Mouse (Mus musculus) liver, embryonic 13.5 days (tissue): ENCODE data around the gene Chst8. TPM values are rescaled to one million over a fixed set of nuclear protein-coding genes. Genes with fewer than 3 reads are reported as not detected.

Source experiments
- ATAC-seq: fragments of 200-750 bp; cut with Nextera tagmentation; 2 replicates; pipeline ENCODE4 v1.8.0; 2017; ENCODE audit warnings: low read depth, mild to moderate bottlenecking, moderate number of reproducible peaks, moderate library complexity
- DNase-seq: peaks from one replicate; pipeline ENCODE4 v3.0.0; 2022
- H3K27ac ChIP-seq: fragments of 300-500 bp; sonication (generic); 2 replicates; pipeline ENCODE4 v1.5.1; 2015; ENCODE audit warnings: moderate library complexity, mild to moderate bottlenecking, inconsistent platforms
- H3K27me3 ChIP-seq: fragments of 300-500 bp; sonication (generic); 2 replicates; pipeline ENCODE4 v1.6.1; 2015; ENCODE audit warnings: mild to moderate bottlenecking, inconsistent platforms
- H3K36me3 ChIP-seq: fragments of 300-500 bp; sonication (generic); 2 replicates; pipeline ENCODE4 v1.6.1; 2015; ENCODE audit warnings: mild to moderate bottlenecking, inconsistent platforms
- H3K4me1 ChIP-seq: fragments of 300-500 bp; sonication (generic); replicated peaks from 2 replicates; pipeline ENCODE4 v1.6.1; 2015; ENCODE audit warnings: inconsistent platforms
- H3K4me2 ChIP-seq: fragments of 300-500 bp; sonication (generic); 2 replicates; pipeline ENCODE4 v1.6.1; 2015; ENCODE audit warnings: inconsistent platforms, mild to moderate bottlenecking, moderate library complexity
- H3K4me3 ChIP-seq: fragments of 300-500 bp; sonication (generic); replicated peaks from 2 replicates; pipeline ENCODE4 v1.5.1; 2015; ENCODE audit warnings: mild to moderate bottlenecking, inconsistent platforms
- H3K9ac ChIP-seq: fragments of 300-500 bp; sonication (generic); 2 replicates; pipeline ENCODE4 v1.6.1; 2015; ENCODE audit warnings: mild to moderate bottlenecking, inconsistent platforms
- H3K9me3 ChIP-seq: fragments of 300-500 bp; sonication (generic); replicated peaks from 2 replicates; pipeline ENCODE4 v1.6.1; 2016; ENCODE audit warnings: inconsistent platforms
- WGBS: fragments of 180-500 bp; shearing (Covaris S2); methylation state at CpG from one replicate; pipeline ENCODE4 v1.1.7; 2015; ENCODE audit not compliant: insufficient replicate concordance; 5-methylcytosine and 5-hydroxymethylcytosine counted together
- polyA plus RNA-seq: library from polyadenylated mRNA; unstranded; fragments of >200 nt; fragmentation: Nextera tagmentation; extraction: Ambion mirVana; gene quantifications from 2 replicates; pipeline ENCODE4 v1.2.1, GENCODE M21; 2015

Gene Chst8
- 0.52 and 0.53 TPM in 2 replicates for polyA plus RNA-seq

DNA sequence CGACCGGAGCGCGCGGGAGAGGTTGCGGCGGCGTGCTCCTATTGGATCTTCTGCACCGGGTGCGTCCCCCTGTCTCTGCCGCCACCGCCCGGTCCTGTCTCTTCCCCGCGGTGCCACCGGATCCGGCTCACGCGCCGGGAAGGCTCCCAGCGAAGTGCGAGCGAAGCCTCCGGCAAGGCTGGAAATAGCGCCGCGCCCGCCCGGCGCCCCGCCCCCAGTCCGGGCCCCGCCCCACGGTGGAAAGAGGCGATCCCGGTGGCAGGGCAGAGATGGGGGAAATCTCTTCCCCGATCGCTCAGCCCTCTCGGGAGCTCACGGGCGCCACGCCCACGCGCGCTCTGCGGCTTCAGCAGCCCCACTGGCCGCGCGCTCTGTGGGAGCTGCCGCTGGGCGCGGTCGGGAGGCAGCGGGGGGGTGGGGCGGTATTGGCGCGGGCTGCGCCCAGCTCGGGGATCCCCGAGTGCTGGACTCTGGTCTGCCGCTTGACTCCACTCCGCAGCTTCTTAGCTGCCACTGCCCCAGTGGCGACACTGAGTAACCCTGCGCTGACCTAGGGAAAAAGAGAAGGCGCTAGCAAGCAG, at the start of gene Chst8:
Gene Chst8 (minus strand): TSS at position 181 of the 581 bp plus-strand sequence.
- Histone ChIP-seq H3K9ac (no peak within 1 kb of the TSS), H3K9me3 (no peaks in the 10 kb centered on the region), H3K4me2 (peak within 1 kb of the TSS; percentile 59), H3K36me3 (no peaks in the 10 kb centered on the region), H3K4me3 (peak within 1 kb of the TSS; percentile 53), H3K27ac (no peak within 1 kb of the TSS), H3K27me3 (peaks cover 67% of the 10 kb centered on the region), H3K4me1 (peaks cover 11% of the 10 kb centered on the region)
- ATAC-seq (peak; percentile 50), DNase-seq (no peak)
- WGBS = 1% methylated on average over 59 of the region's 65 CpGs

DNA sequence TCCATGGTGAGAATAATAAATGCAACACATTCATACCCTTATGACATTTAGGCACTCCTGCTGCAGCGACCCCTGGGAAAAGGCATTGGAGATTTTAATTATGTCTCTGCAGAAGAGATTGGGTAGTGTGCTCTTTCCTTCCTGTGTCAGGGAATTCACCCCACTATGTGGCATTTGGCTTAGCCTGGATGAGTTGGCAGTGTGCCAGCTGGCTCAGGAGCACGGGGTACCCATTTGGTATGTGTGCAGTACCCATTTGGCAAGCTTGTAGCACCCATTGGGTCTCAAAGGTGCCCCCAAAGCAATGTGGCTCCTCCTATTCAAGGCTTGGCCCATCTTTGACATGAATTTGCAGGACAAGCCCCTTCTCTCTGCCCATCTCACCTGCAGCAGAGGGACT, 45.8 kb upstream of the Chst8 start:
- Histone ChIP-seq H3K9me3 (no peaks in the 10 kb centered on the region), H3K36me3 (no peaks in the 10 kb centered on the region), H3K27me3 (no peaks in the 10 kb centered on the region), H3K27ac (no peak overlapping the region), H3K4me2 (no peak overlapping the region), H3K4me3 (no peak overlapping the region), H3K4me1 (no peaks in the 10 kb centered on the region), H3K9ac (no peak overlapping the region)
- no peak for DNase-seq
- 57% methylated on average over 2 of the region's 2 CpGs for WGBS
- ATAC-seq = no peak

DNA sequence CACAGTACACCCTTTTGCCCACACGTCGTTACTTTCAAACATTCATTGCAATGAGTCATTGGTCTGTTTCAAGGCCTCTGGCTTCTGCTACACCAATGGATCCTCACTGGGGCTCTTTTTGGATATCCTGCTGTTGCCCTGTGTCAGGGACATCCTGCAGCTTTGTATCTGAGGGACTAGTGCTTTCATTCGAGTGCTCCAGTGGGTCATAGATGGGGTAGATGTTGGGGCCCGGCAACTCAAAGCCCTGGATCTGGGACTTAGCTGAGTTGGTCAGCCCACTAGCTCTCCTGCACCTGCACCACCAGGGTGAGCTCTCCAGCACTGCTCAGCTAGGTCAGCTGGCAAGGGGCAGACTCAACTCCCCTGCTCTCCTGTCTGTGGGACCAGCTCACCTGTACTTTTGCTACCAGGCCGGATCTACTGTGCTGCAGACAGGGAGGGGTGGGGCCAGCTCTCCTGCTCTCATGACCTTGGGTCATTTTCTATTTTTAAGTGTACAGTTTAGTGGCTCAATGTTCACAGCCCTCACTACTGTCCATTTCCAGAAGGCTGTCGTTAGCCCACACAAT, 42.4 kb upstream of the Chst8 start:
- H3K9me3 ChIP-seq = no peaks in the 10 kb centered on the region
- no peak overlapping the region for H3K4me2 ChIP-seq
- no peaks in the 10 kb centered on the region for H3K4me1 ChIP-seq
- ATAC-seq (no peak), DNase-seq (no peak)
- no peak overlapping the region for H3K9ac ChIP-seq
- no peaks in the 10 kb centered on the region for H3K36me3 ChIP-seq
- no peak overlapping the region for H3K4me3 ChIP-seq
- H3K27me3 ChIP-seq = no peaks in the 10 kb centered on the region
- 68% methylated on average over 6 of the region's 6 CpGs for WGBS
- no peak overlapping the region for H3K27ac ChIP-seq

DNA sequence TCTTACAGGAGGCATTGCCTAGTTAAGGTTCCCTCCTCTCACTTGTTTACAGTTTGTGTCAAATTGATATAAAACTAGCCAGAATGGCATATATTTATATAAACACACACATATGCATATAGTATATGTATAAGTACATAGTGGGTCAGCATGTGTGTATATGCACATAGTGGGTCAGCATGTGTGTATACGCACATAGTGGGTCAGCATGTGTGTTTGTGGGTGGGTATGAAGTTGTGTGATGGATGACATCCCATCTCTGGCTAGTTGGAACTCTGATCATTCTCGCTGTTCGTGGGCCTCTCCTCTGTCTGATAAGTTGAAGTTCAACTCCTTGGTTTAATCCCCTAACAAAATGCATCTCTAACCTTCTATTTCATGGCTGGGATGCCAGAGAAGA, 40.9 kb upstream of the Chst8 start:
- WGBS = 61% methylated on average over 3 of the region's 3 CpGs
- Histone ChIP-seq H3K4me3 (no peak overlapping the region), H3K4me1 (no peaks in the 10 kb centered on the region), H3K27me3 (no peaks in the 10 kb centered on the region), H3K4me2 (no peak overlapping the region), H3K9me3 (no peaks in the 10 kb centered on the region), H3K36me3 (no peaks in the 10 kb centered on the region), H3K9ac (no peak overlapping the region), H3K27ac (no peak overlapping the region)
- DNase-seq (no peak), ATAC-seq (no peak)

DNA sequence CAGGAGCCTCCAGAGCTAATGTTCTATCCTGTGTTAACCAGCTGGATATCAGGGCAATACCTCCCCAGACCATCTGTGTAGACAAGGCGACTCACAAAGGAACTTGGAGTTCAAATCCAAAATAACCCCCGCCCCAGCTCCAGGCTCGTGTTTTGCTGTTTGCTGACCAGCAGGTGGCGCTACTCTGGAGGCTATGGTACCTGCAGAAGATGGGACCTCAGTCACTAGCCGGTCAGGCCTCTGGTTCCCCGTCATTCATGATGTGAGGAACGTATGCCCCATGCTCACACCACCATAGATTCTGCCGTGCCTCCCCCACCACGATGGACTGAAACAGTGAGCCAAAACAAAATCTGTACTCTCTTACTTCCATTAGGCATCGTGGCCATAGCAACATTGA, 37.1 kb upstream of the Chst8 start:
- Histone ChIP-seq H3K27me3 (no peaks in the 10 kb centered on the region), H3K4me1 (no peaks in the 10 kb centered on the region), H3K27ac (no peak overlapping the region), H3K36me3 (no peaks in the 10 kb centered on the region), H3K4me3 (no peak overlapping the region), H3K9me3 (no peaks in the 10 kb centered on the region), H3K9ac (no peak overlapping the region), H3K4me2 (no peak overlapping the region)
- 23% methylated on average over 10 of the region's 10 CpGs for WGBS
- ATAC-seq = no peak
- peak; percentile 4 for DNase-seq

DNA sequence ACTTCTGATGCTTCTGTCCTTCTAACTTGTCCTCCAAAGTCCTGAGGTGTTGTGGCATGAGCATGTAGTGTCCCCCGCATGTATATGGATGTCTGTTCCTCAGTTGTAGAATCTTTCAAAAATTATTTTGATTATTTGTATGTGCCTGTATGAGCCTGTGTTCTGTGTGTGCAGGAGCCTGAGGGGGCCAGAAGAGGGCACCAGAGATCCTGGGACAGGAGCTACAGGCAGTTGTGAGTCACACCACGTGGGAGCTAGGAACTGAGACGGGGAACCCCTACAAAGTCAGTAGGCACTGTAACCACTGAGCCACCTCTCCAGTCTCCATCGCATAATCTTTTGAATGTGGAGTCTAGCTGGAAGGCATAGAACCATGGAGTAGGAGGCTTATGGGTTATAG, 36.3 kb upstream of the Chst8 start:
- no peaks in the 10 kb centered on the region for H3K27me3 ChIP-seq
- H3K27ac ChIP-seq = no peak overlapping the region
- H3K4me2 ChIP-seq = no peak overlapping the region
- H3K9me3 ChIP-seq = no peaks in the 10 kb centered on the region
- DNase-seq = no peak
- no peak for ATAC-seq
- no peak overlapping the region for H3K9ac ChIP-seq
- WGBS = 80% methylated on average over 4 of the region's 4 CpGs
- H3K4me3 ChIP-seq = no peak overlapping the region
- no peaks in the 10 kb centered on the region for H3K36me3 ChIP-seq
- no peaks in the 10 kb centered on the region for H3K4me1 ChIP-seq

DNA sequence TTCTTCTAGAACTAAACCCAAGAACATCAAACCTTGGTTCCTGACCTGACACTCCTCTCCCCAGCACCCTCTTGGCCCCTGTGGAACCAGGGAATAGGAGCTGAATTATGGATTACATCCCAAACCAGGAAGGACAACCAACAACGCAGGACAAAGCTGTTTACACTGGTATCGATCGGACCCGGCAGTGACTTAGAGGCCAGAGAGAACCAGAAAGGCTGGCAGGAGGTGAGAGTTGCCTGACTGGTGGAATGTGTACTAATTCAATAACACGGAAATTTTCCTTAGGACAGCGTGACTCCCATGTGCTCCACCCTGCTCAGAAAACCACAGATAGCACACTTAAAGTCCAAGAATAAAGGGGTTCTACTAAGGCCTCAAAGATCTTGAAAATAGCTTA, 35.4 kb upstream of the Chst8 start:
- Histone ChIP-seq H3K4me2 (no peak overlapping the region), H3K27me3 (no peaks in the 10 kb centered on the region), H3K4me3 (no peak overlapping the region), H3K9me3 (no peaks in the 10 kb centered on the region), H3K36me3 (no peaks in the 10 kb centered on the region), H3K4me1 (no peaks in the 10 kb centered on the region), H3K27ac (no peak overlapping the region), H3K9ac (no peak overlapping the region)
- ATAC-seq = no peak
- no peak for DNase-seq
- WGBS = 67% methylated on average over 6 of the region's 6 CpGs

DNA sequence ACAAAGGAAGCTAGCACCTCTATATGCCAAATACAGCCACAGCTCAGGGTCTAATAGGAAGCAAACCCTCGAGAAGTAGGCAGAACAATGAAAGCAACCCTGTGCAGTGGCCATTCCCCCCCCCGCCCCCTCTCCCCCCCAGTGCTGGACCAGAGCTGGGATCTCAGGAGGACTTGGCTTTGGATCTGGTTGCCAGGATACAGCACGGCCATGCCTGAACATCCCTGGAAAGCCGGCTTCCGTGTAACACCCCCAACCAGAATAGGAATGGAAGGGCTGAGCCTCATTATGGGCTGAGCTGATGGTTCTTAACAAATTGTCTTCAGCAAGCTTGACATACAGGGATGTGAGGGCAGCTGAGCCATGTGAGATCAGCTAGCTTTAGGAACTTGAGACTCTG, 34.9 kb upstream of the Chst8 start:
- no peak overlapping the region for H3K4me2 ChIP-seq
- H3K27ac ChIP-seq = no peak overlapping the region
- H3K4me1 ChIP-seq = no peaks in the 10 kb centered on the region
- H3K27me3 ChIP-seq = no peaks in the 10 kb centered on the region
- ATAC-seq = no peak
- DNase-seq = no peak
- no peak overlapping the region for H3K9ac ChIP-seq
- H3K36me3 ChIP-seq = no peaks in the 10 kb centered on the region
- no peaks in the 10 kb centered on the region for H3K9me3 ChIP-seq
- 64% methylated on average over 5 of the region's 5 CpGs for WGBS
- no peak overlapping the region for H3K4me3 ChIP-seq

DNA sequence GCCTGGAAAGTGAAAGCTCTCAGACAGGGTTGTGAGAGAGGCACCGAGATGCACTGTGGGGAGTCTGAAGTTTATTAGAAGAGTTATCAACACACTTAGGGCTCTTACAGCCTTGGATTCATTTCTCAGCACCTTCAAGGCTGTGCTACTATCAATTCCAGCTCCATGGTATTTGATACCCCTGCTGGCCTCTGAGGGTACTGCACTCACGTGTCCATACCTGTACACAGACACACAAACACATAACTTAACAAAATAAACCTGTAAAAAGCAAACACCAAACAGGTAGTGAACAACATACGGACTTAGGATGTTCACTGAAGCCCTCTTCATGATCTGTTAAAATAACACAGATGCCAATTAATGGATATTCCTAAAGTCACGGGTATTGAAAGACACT, 26.2 kb upstream of the Chst8 start:
- Histone ChIP-seq H3K9me3 (no peaks in the 10 kb centered on the region), H3K4me3 (no peak overlapping the region), H3K36me3 (no peaks in the 10 kb centered on the region), H3K9ac (no peak overlapping the region), H3K4me2 (no peak overlapping the region), H3K4me1 (no peaks in the 10 kb centered on the region), H3K27ac (no peak overlapping the region), H3K27me3 (no peaks in the 10 kb centered on the region)
- ATAC-seq = no peak
- DNase-seq = no peak
- WGBS = 64% methylated on average over 4 of the region's 4 CpGs

DNA sequence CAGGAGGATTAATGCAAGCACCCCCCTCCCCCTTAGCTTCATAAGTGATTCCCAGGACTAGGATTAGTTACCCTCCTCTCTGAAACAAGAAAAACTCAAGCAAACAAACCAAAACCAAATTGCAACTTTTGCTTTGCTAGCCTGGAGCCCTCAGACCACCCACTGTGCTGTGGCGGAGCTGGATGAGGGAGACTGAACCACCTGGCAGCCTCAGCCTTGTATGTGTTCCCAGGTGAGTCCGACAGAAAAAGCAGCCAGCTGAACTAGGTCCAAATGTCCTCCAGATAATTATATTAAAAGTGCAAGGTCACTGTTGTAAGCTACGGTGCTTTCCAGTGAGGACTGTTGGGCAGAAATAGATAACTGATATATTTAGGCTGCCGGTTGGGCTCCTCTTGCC, 25.7 kb upstream of the Chst8 start:
- WGBS = 70% methylated on average over 4 of the region's 4 CpGs
- no peak overlapping the region for H3K4me3 ChIP-seq
- DNase-seq = no peak
- no peaks in the 10 kb centered on the region for H3K9me3 ChIP-seq
- no peak overlapping the region for H3K27ac ChIP-seq
- ATAC-seq = no peak
- H3K9ac ChIP-seq = no peak overlapping the region
- no peaks in the 10 kb centered on the region for H3K4me1 ChIP-seq
- H3K4me2 ChIP-seq = no peak overlapping the region
- no peaks in the 10 kb centered on the region for H3K36me3 ChIP-seq
- no peaks in the 10 kb centered on the region for H3K27me3 ChIP-seq

DNA sequence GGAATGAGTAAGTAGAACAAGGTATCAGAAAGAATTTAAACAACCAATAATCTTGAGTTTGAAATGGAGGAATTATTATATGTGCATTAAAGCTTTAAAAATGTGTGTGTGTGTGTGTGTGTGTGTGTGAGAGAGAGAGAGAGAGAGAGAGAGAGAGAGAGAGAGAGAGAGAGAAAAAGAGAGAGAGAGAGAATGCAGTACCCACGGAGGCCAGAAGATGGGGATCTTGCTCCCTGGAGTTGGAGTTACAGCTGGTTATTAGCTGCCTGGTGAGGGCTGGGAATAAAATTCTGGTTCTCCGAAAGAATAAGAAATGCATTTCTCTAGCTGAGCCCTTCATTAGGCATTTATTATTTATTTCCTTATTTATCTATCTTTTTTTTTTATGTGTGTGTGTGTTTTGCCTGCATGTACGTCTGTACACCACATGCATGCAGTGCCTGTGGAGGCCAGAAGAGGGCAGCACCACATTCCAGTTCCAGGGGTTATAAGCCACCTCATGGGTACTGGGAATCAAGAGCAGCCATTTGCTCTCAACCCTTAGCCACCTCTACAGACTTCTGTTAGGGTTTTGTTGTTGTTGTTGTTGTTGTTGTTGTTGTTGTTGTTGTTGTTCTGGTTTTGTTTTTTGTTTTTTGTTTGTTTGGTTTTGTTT, 13.9 kb upstream of the Chst8 start:
- no peak overlapping the region for H3K9ac ChIP-seq
- no peak overlapping the region for H3K4me2 ChIP-seq
- no peaks in the 10 kb centered on the region for H3K4me1 ChIP-seq
- ATAC-seq (no peak), DNase-seq (no peak)
- H3K36me3 ChIP-seq = no peaks in the 10 kb centered on the region
- H3K27ac ChIP-seq = no peak overlapping the region
- 30% methylated on average over 3 of the region's 3 CpGs for WGBS
- no peaks in the 10 kb centered on the region for H3K27me3 ChIP-seq
- no peak overlapping the region for H3K4me3 ChIP-seq
- no peaks in the 10 kb centered on the region; the same call in 1 of the 2 replicates for H3K9me3 ChIP-seq

DNA sequence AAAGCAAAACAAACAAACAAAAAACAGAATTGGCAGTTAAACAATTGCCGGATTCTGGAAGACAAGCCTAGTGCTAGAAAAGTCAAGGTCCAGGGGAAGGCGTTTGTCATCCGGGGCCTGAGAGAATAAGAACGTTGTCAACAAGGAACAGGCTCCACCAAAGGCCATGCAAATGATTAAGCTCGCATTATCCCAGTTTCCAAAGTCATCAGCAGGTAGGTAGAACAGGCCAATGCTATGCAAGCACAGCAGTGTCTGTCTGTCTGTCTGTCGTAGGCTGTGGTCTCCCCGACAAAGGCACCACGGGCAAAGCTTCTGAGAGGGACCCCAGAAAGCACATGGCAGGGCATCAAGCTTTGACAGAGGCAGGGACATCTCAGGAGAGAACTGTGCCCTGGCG, 9.1 kb upstream of the Chst8 start:
- no peaks in the 10 kb centered on the region for H3K27me3 ChIP-seq
- WGBS = 67% methylated on average over 9 of the region's 9 CpGs

More for the DNA sequence above, 9.1 kb upstream of the Chst8 start:
- Histone ChIP-seq H3K4me3 (no peak overlapping the region), H3K9me3 (no peaks in the 10 kb centered on the region), H3K4me1 (no peaks in the 10 kb centered on the region), H3K9ac (no peak overlapping the region), H3K4me2 (no peak overlapping the region), H3K36me3 (no peaks in the 10 kb centered on the region), H3K27ac (no peak overlapping the region)
- no peak for DNase-seq
- no peak for ATAC-seq
